Mouse (Mus musculus) myocyte (in vitro differentiated cells): ENCODE measurements around the gene N4bp2.

Experiments
- CEBPB ChIP-seq: IDR thresholded peaks from 2 replicates; pipeline ENCODE4 v1.6.1; 2011; ENCODE audit warnings: mild to moderate bottlenecking, moderate library complexity; ENCODE audit not compliant: poor library complexity, insufficient read depth, severe bottlenecking
- MAX ChIP-seq: IDR thresholded peaks from one replicate; pipeline ENCODE4 v1.6.1; 2011; ENCODE audit warnings: low read depth, mild to moderate bottlenecking, control low read depth
- MYOD1 ChIP-seq, 3 experiments: IDR thresholded peaks; one replicate each; pipeline ENCODE4 v1.6.1; 2011; ENCODE audit warnings: control low read depth in 2 of 3, low read depth in 2 of 3, mild to moderate bottlenecking in 2 of 3, moderate library complexity in 1 of 3; ENCODE audit not compliant: insufficient read length in 2 of 3, control insufficient read depth in 1 of 3
- MYOG ChIP-seq, 3 experiments: IDR thresholded peaks; one replicate each; pipeline ENCODE4 v1.6.1; 2011; ENCODE audit warnings: control low read depth in 2 of 3, low read depth in 2 of 3, mild to moderate bottlenecking in 2 of 3; ENCODE audit not compliant: insufficient read length in 2 of 3, control insufficient read depth in 1 of 3, insufficient read depth in 1 of 3
- POLR2A ChIP-seq: IDR thresholded peaks from one replicate; pipeline ENCODE4 v1.6.1; 2011; ENCODE audit warnings: low read depth, mild to moderate bottlenecking, control low read depth, moderate library complexity; ENCODE audit not compliant: insufficient read length
- REST ChIP-seq: IDR thresholded peaks from one replicate; pipeline ENCODE4 v1.6.1; 2011; ENCODE audit warnings: mild to moderate bottlenecking, control low read depth, moderate library complexity; ENCODE audit not compliant: insufficient read depth, insufficient read length
- SRF ChIP-seq: IDR thresholded peaks from one replicate; pipeline ENCODE4 v1.6.1; 2011; ENCODE audit warnings: low read depth; ENCODE audit not compliant: control insufficient read depth, insufficient read length
- TCF3 ChIP-seq: IDR thresholded peaks from one replicate; pipeline ENCODE4 v1.6.1; 2011; ENCODE audit warnings: low read depth, control low read depth; ENCODE audit not compliant: insufficient read length
- USF1 ChIP-seq: IDR thresholded peaks from one replicate; pipeline ENCODE4 v1.6.1; 2011; ENCODE audit warnings: low read depth, mild to moderate bottlenecking, control low read depth, moderate library complexity

DNA sequence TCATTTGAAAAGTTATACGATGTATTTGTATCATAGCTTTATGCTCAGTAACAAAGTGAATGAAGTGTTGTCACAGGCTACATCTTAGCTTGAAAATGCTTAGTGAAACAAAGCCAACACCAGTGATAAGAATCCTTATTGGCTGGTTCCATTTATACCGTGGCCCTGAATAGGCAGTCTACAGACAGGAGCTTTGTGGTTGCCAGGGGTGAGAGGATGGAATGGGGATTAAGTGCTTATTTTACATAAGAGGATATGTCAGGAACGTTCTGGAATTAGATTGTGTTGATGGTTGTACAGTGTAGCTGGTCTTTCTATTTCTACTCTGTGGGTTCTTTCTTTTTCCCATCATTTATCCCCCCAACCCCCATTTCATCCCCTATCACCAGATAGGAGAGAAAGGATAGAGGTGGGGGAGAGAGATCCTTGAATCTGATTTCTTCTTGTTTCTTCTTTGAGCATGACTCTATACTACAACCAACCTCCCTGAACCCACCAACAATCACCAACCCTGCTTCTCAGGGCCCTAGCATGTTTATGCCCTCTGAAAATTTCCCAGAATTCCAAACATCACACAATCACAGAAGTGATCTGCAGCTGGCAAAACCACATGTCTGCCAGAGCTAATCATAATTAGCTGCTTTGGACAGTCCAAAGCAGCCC lies 16.2 kb downstream of the N4bp2 start:
- TF ChIP-seq MAX (no peak), CEBPB (no peak), SRF (no peak), MYOG (IDR thresholded peaks at IDR 0.05; ENCODE audit: control insufficient read depth in 1 of 3, insufficient read depth in 1 of 3, insufficient read length in 2 of 3, low read depth in 2 of 3) (no peak), USF1 (no peak), MYOD1 (IDR thresholded peaks at IDR 0.05; ENCODE audit: control insufficient read depth in 1 of 3, insufficient read length in 2 of 3, low read depth in 2 of 3) (no peak), REST (no peak), TCF3 (no peak), POLR2A (no peak)
